Mouse (Mus musculus) lung, postnatal 0 days (tissue): ENCODE measurements at regions not wholly inside any gene's neighbourhood (a gene's known extent, or its start where the extent isn't known, plus 50 kb on each side); places are given as distances from the start of the nearest gene placed in this dataset.

Source experiments
- ATAC-seq: fragments of 200-750 bp; cut with Nextera tagmentation; 2 replicates; pipeline ENCODE4 v1.8.0; 2017; ENCODE audit warnings: moderate library complexity
- DNase-seq: peaks from one replicate; pipeline ENCODE4 v3.0.0-alpha.2; 2016; ENCODE audit warnings: low spot score
- H3K27ac ChIP-seq: fragments of 300-500 bp; sonication (generic); 2 replicates; pipeline ENCODE4 v1.5.1; 2014; ENCODE audit warnings: antibody characterized with exemption, mild to moderate bottlenecking, low read length, mixed read lengths
- H3K27me3 ChIP-seq: fragments of 300-500 bp; sonication (generic); replicated peaks from 2 replicates; pipeline ENCODE4 v1.6.1; 2014; ENCODE audit warnings: low read length, mixed read lengths; ENCODE audit not compliant: insufficient read depth
- H3K36me3 ChIP-seq: fragments of 300-500 bp; sonication (generic); 2 replicates; pipeline ENCODE4 v1.6.1; 2014; ENCODE audit warnings: low read length, mixed read lengths; ENCODE audit not compliant: insufficient read depth
- H3K4me1 ChIP-seq: fragments of 300-500 bp; sonication (generic); 2 replicates; pipeline ENCODE4 v1.6.1; 2014; ENCODE audit warnings: antibody characterized with exemption, low read depth, low read length, mixed read lengths; ENCODE audit not compliant: insufficient read depth
- H3K4me2 ChIP-seq: fragments of 300-500 bp; sonication (generic); replicated peaks from 2 replicates; pipeline ENCODE4 v1.6.1; 2014; ENCODE audit warnings: low read depth, mild to moderate bottlenecking, low read length, moderate library complexity, mixed read lengths
- H3K4me3 ChIP-seq: fragments of 300-500 bp; sonication (generic); 2 replicates; pipeline ENCODE4 v1.5.1; 2014; ENCODE audit warnings: low read depth, low read length
- H3K9ac ChIP-seq: fragments of 300-500 bp; sonication (generic); replicated peaks from 2 replicates; pipeline ENCODE4 v1.6.1; 2014; ENCODE audit warnings: low read depth, mild to moderate bottlenecking
- H3K9me3 ChIP-seq: fragments of 300-500 bp; sonication (generic); 2 replicates; pipeline ENCODE4 v1.6.1; 2016; ENCODE audit warnings: low read length, mixed read lengths
- CTCF ChIP-seq: IDR thresholded peaks from 2 replicates; pipeline ENCODE4 v1.5.1; 2016; ENCODE audit warnings: antibody characterized with exemption, mild to moderate bottlenecking
- EP300 ChIP-seq: IDR thresholded peaks from 2 replicates; pipeline ENCODE4 v1.6.1; 2016; ENCODE audit warnings: antibody characterized with exemption, mild to moderate bottlenecking, control low read depth
- WGBS: fragments of 180-500 bp; shearing (Covaris S2); extraction: QIAGEN DNeasy Blood & Tissue Kit; methylation state at CpG from one replicate; pipeline ENCODE4 v1.1.7; 2014; 5-methylcytosine and 5-hydroxymethylcytosine counted together

DNA sequence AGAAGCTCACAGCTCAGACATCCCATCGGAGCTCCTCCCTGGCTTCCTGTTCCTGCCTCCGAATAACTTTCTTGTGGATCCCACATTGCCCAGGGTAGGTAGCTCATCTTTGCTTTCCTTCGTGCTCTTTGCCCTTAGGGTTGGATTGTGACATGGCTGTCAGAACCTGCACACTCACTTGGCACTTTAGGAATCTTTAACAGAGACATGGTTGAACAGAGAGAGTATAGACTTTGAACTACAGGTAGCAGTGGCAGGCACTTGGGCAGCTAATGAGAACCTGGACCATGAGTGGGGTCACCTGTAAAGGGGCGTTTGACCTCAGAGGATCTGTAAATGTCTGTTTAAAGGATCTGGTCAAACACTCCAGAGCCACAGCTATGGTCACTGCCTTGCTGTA is 62.4 kb upstream of the Sall1 start:
- H3K9ac ChIP-seq = no peak overlapping the region
- no peaks in the 10 kb centered on the region for H3K36me3 ChIP-seq
- no peaks in the 10 kb centered on the region for H3K27me3 ChIP-seq
- no peaks in the 10 kb centered on the region for H3K4me1 ChIP-seq
- no peak overlapping the region for H3K4me3 ChIP-seq
- 79% methylated on average over 4 of the region's 4 CpGs for WGBS
- no peak overlapping the region for H3K4me2 ChIP-seq
- H3K9me3 ChIP-seq = no peaks in the 10 kb centered on the region
- ATAC-seq = no peak
- DNase-seq = no peak
- no peak overlapping the region for H3K27ac ChIP-seq
- TF ChIP-seq CTCF (no peak), EP300 (no peak)

DNA sequence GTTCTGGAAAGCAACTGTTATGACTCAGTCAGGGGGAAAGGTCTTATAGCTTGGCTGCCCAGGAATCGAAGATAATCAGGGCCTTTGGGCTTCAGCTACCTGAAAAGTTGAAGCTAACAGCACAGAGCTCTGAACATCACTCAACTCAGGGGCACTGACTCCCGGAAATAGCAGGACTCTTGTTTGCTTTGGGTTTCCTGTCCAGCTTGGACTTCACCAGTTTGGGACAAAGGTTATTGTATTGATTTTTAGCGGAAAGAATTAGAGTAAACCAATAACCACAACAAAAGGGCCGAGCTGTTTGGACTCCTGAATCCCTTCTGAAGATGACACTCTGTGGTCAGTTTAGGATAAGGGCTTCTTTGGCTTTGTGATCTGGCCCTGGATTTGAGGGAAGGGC is 53.4 kb upstream of the Sall1 start:
- Histone ChIP-seq H3K4me2 (no peak overlapping the region), H3K4me3 (no peak overlapping the region), H3K9me3 (no peaks in the 10 kb centered on the region), H3K4me1 (no peaks in the 10 kb centered on the region), H3K9ac (no peak overlapping the region), H3K27ac (no peak overlapping the region), H3K27me3 (no peaks in the 10 kb centered on the region), H3K36me3 (no peaks in the 10 kb centered on the region)
- DNase-seq (no peak), ATAC-seq (no peak)
- TF ChIP-seq EP300 (no peak), CTCF (no peak)
- 62% methylated on average over 4 of the region's 4 CpGs for WGBS
